ENCODE assay signal across 8 mouse cellular contexts in the genomic region with DNA sequence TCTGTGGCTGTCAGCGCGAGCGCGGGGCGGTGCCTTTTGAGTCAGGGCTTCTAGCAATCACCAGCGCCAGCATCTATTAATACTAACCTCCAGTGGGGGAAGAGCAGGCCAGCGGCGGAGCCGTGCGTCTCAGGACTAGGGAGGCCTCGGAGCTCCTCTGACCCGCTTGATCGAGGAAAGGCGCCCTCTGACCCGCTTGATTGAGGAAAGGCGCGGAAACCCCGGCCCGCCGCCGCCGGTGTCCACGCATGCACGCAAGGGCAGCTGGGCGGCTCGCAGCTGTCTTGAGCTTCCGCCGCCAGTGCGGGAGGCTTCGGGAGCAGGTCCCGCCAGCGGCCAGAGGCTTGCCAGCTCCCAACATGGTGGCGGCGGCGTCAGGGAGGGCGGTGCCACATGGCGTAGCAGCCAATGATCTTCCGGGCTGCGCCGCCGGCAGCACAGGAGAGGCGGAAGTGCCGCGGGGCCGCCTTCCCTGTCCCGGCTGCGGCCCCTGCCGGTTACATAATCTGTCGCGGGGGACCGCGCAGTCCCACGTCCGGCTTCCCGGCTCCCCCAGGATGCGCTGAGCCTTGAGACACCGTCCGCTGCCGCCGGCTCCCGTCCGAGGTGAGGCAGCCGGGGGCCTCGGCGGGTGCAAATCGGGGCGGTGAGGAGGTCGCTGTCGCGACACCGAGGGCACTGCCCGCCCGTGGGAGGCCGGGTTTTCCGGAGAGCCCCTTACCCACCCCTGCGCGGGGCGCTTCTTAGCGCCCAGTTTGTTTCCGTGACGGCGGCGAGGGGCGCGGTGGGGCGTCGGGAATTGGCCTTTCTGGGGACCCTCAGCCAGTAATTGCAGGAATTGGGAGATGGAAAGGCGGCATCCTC. TPM values are rescaled to one million over a fixed set of nuclear protein-coding genes. Genes with fewer than 3 reads are reported as not detected.
A peak's percentile ranks its signal among the peaks of the same experiment; 100 is the strongest.
DNase-seq lines count a peak whose midpoint lies in the region; ATAC-seq lines count a peak whose summit lies in the region.

A gene (minus strand): TSS at position 361 of the 864 bp plus-strand sequence.
A gene (plus strand): TSS at position 448 of the 864 bp plus-strand sequence.

- DNase-seq in NIH3T3 (ENCODE audit: low read depth), result peak; percentile 96
- peak; percentile 96 to 98 for DNase-seq in cerebellum, postnatal 10 days
- peak; percentile 84 to 90 for DNase-seq in frontal cortex, postnatal 14 days (ENCODE audit: low spot score in 2 of 2)
- DNase-seq in hindbrain, embryonic 14.5 days (ENCODE audit: low spot score), result peak; percentile 90
- DNase-seq in layer of hippocampus, postnatal 36 days, result peak; percentile 95
- peak; percentile 95 for DNase-seq in lung, postnatal 36 days
- DNase-seq in retina, postnatal 1 day, result peak; percentile 97
- DNase-seq in urinary bladder, adult 18-20 months (ENCODE audit: low spot score in 2 of 2), result peak; percentile 93 to 97

- ATAC-seq in hindbrain, embryonic 14.5 days (ENCODE audit: low FRiP score), result peak; percentile 99

- peak within 1 kb of the TSS; percentile 94 for H3K4me3 ChIP-seq in hindbrain, embryonic 14.5 days (replicated peaks; ENCODE audit: low read length)

- H3K27ac ChIP-seq in hindbrain, embryonic 14.5 days, result peak within 1 kb of the TSS; percentile 95

- peak within 1 kb of the TSS; percentile 92 for H3K9ac ChIP-seq in hindbrain, embryonic 14.5 days

- peak within 1 kb of the TSS; percentile 80 for H3K4me2 ChIP-seq in hindbrain, embryonic 14.5 days (replicated peaks)

- peaks cover 4% of the 10 kb centered on the region for H3K36me3 ChIP-seq in hindbrain, embryonic 14.5 days (replicated peaks; ENCODE audit: control insufficient read depth, insufficient read depth)

- under 1% methylated on average over 88 of the region's 88 CpGs for WGBS in hindbrain, embryonic 14.5 days

- no peaks in the 10 kb centered on the region for H3K9me3 ChIP-seq in hindbrain, embryonic 14.5 days (ENCODE audit: control insufficient read depth, low read length)

- H3K27me3 ChIP-seq in hindbrain, embryonic 14.5 days (ENCODE audit: control insufficient read depth, insufficient read depth, low read length), result no peaks in the 10 kb centered on the region

- H3K4me1 ChIP-seq in hindbrain, embryonic 14.5 days (replicated peaks; ENCODE audit: control insufficient read depth, insufficient read depth, low read length), result peaks cover 18% of the 10 kb centered on the region

RNA-seq across cellular contexts. Expression of the first gene that starts in this region (rescaled TPM):
- polyA plus RNA-seq in hindbrain, embryonic 14.5 days (2014; fragmentation: Nextera tagmentation; extraction: Ambion mirVana), result 19.5 and 21.2 TPM in 2 replicates
- 10 to 100 TPM; 23.7 to 25.2 TPM for total RNA-seq in layer of hippocampus, postnatal 36 days (2021)

RNA-seq across cellular contexts. Expression of the second gene that starts in this region (rescaled TPM):
- polyA plus RNA-seq in hindbrain, embryonic 14.5 days (2014; fragmentation: Nextera tagmentation; extraction: Ambion mirVana), result 2.8 and 5.2 TPM in 2 replicates
- total RNA-seq in layer of hippocampus, postnatal 36 days (2021), result under 1 TPM; 0.60 to 0.66 TPM

Comparison
In these comparisons a context has a peak if more than half of its experiments do, and no peak if none do; other contexts are left out.
1. Peak in every context shown above with its lines: DNase-seq, ATAC-seq, H3K4me3 ChIP-seq and H3K27ac ChIP-seq.